Mouse (Mus musculus): ENCODE measurements around the gene Rassf3.

Gene Rassf3

GRCm38 (mm10) chr10:121364801-121365564 is 111.2 kb downstream of the Rassf3 start, which contains the start of gene Gns:
Gene Gns, plus strand, starts transcription at chr10:121365090.
- H3K27me3 ChIP-seq (ENCODE audit: insufficient read depth, low read length): peaks cover 26% of the 10 kb centered on the region
- TF ChIP-seq NANOG (IDR thresholded peaks at IDR 0.05; ENCODE audit: borderline replicate concordance, low read length) (no peak), CTCF (conservative IDR thresholded peaks at IDR 0.05; ENCODE audit: low read length) (no peak), POU5F1 (IDR thresholded peaks at IDR 0.05; ENCODE audit: borderline replicate concordance, low read length) (no peak)
- peaks cover 28% of the 10 kb centered on the region for H3K4me1 ChIP-seq (replicated peaks; ENCODE audit: low read depth, low read length)
- peak within 1 kb of the TSS; percentile 93 for H3K4me3 ChIP-seq (replicated peaks; ENCODE audit: low read length)
- H3K9me3 ChIP-seq (ENCODE audit: low read length): no peaks in the 10 kb centered on the region
- peaks cover 10% of the 10 kb centered on the region for H3K36me3 ChIP-seq (ENCODE audit: insufficient read depth, low read length)

- H3K9me3 ChIP-seq (ENCODE audit: low read length): no peaks in the 10 kb centered on the region
- H3K4me1 ChIP-seq (replicated peaks; ENCODE audit: low read depth, low read length): peaks cover 27% of the 10 kb centered on the region
- peak overlapping the region; percentile 93 for H3K4me3 ChIP-seq (replicated peaks; ENCODE audit: low read length)
- peaks cover 28% of the 10 kb centered on the region for H3K27me3 ChIP-seq (ENCODE audit: insufficient read depth, low read length)
- H3K36me3 ChIP-seq (ENCODE audit: insufficient read depth, low read length): peaks cover 3% of the 10 kb centered on the region
- TF ChIP-seq POU5F1 (IDR thresholded peaks at IDR 0.05; ENCODE audit: borderline replicate concordance, low read length) (no peak), NANOG (IDR thresholded peaks at IDR 0.05; ENCODE audit: borderline replicate concordance, low read length) (no peak), CTCF (conservative IDR thresholded peaks at IDR 0.05; ENCODE audit: low read length) (no peak)
Observed at GRCm38 (mm10) chr10:121364306-121364705, 111.8 kb downstream of the Rassf3 start.

- H3K36me3 ChIP-seq (ENCODE audit: insufficient read depth, low read length): no peaks in the 10 kb centered on the region; the same call in 1 of the 2 replicates
- TF ChIP-seq NANOG (IDR thresholded peaks at IDR 0.05; ENCODE audit: borderline replicate concordance, low read length) (no peak), CTCF (conservative IDR thresholded peaks at IDR 0.05; ENCODE audit: low read length) (no peak), POU5F1 (IDR thresholded peaks at IDR 0.05; ENCODE audit: borderline replicate concordance, low read length) (no peak)
- H3K4me1 ChIP-seq (replicated peaks; ENCODE audit: low read depth, low read length): peaks cover 19% of the 10 kb centered on the region
- H3K9me3 ChIP-seq (ENCODE audit: low read length): no peaks in the 10 kb centered on the region
- no peak overlapping the region for H3K4me3 ChIP-seq (replicated peaks; ENCODE audit: low read length)
- H3K27me3 ChIP-seq (ENCODE audit: insufficient read depth, low read length): peaks cover 38% of the 10 kb centered on the region
Observed at GRCm38 (mm10) chr10:121363201-121363600, 112.9 kb downstream of the Rassf3 start.

GRCm38 (mm10) chr10:121360358-121360757 is 115.8 kb downstream of the Rassf3 start:
- Histone ChIP-seq H3K4me1 (replicated peaks; ENCODE audit: low read depth, low read length) (peaks cover 6% of the 10 kb centered on the region), H3K27me3 (ENCODE audit: insufficient read depth, low read length) (peaks cover 27% of the 10 kb centered on the region), H3K36me3 (ENCODE audit: insufficient read depth, low read length) (no peaks in the 10 kb centered on the region), H3K9me3 (ENCODE audit: low read length) (no peaks in the 10 kb centered on the region), H3K4me3 (replicated peaks; ENCODE audit: low read length) (no peak overlapping the region)
- TF ChIP-seq POU5F1 (IDR thresholded peaks at IDR 0.05; ENCODE audit: borderline replicate concordance, low read length) (no peak), NANOG (IDR thresholded peaks at IDR 0.05; ENCODE audit: borderline replicate concordance, low read length) (no peak), CTCF (conservative IDR thresholded peaks at IDR 0.05; ENCODE audit: low read length) (no peak; the same call in 1 of the 2 replicates)
